Mouse (Mus musculus) lung, embryonic 14.5 days (tissue): ENCODE measurements around the gene Cela3b. TPM values are rescaled to one million over a fixed set of nuclear protein-coding genes. Genes with fewer than 3 reads are reported as not detected.

Experiments
- ATAC-seq: fragments of 200-750 bp; cut with Nextera tagmentation; 2 replicates; pipeline ENCODE4 v1.8.0; 2017; ENCODE audit warnings: mild to moderate bottlenecking, moderate TSS enrichment, moderate library complexity; ENCODE audit not compliant: insufficient read depth
- DNase-seq: peaks from one replicate; pipeline ENCODE4 v3.0.0-alpha.2; 2015
- H3K27ac ChIP-seq: fragments of 300-500 bp; sonication (generic); 2 replicates; pipeline ENCODE4 v1.5.1; 2014; ENCODE audit warnings: low read depth, mild to moderate bottlenecking, moderate library complexity
- H3K27me3 ChIP-seq: fragments of 300-500 bp; sonication (generic); 2 replicates; pipeline ENCODE4 v1.6.1; 2014; ENCODE audit warnings: low read length, control low read depth; ENCODE audit not compliant: insufficient read depth
- H3K36me3 ChIP-seq: fragments of 300-500 bp; sonication (generic); 2 replicates; pipeline ENCODE4 v1.6.1; 2014; ENCODE audit warnings: control low read depth; ENCODE audit not compliant: insufficient read depth
- H3K4me1 ChIP-seq: fragments of 300-500 bp; sonication (generic); 2 replicates; pipeline ENCODE4 v1.6.1; 2014; ENCODE audit warnings: antibody characterized with exemption, control low read depth; ENCODE audit not compliant: insufficient read depth
- H3K4me2 ChIP-seq: fragments of 300-500 bp; sonication (generic); 2 replicates; pipeline ENCODE4 v1.6.1; 2014; ENCODE audit warnings: mild to moderate bottlenecking
- H3K4me3 ChIP-seq: fragments of 300-500 bp; sonication (generic); 2 replicates; pipeline ENCODE4 v1.5.1; 2014; ENCODE audit warnings: low read depth, low read length
- H3K9ac ChIP-seq: fragments of 300-500 bp; sonication (generic); 2 replicates; pipeline ENCODE4 v1.6.1; 2014
- H3K9me3 ChIP-seq: fragments of 300-500 bp; sonication (generic); 2 replicates; pipeline ENCODE4 v1.6.1; 2016; ENCODE audit warnings: low read depth, low read length, control low read depth
- CTCF ChIP-seq: IDR thresholded peaks from 2 replicates; pipeline ENCODE4 v1.5.1; 2016; ENCODE audit warnings: antibody characterized with exemption, low read depth
- WGBS: fragments of 180-500 bp; shearing (Covaris S2); extraction: QIAGEN DNeasy Blood & Tissue Kit; methylation state at CpG from one replicate; pipeline ENCODE4 v1.1.7; 2014; 5-methylcytosine and 5-hydroxymethylcytosine counted together
- polyA plus RNA-seq: library from polyadenylated mRNA; unstranded; fragments of >200 nt; fragmentation: Nextera tagmentation; extraction: Ambion mirVana; gene quantifications from 2 replicates; pipeline ENCODE4 v1.2.1, GENCODE M21; 2014

The Cela3b gene
- polyA plus RNA-seq, 1 experiment from 2014 or later = not detected

DNA sequence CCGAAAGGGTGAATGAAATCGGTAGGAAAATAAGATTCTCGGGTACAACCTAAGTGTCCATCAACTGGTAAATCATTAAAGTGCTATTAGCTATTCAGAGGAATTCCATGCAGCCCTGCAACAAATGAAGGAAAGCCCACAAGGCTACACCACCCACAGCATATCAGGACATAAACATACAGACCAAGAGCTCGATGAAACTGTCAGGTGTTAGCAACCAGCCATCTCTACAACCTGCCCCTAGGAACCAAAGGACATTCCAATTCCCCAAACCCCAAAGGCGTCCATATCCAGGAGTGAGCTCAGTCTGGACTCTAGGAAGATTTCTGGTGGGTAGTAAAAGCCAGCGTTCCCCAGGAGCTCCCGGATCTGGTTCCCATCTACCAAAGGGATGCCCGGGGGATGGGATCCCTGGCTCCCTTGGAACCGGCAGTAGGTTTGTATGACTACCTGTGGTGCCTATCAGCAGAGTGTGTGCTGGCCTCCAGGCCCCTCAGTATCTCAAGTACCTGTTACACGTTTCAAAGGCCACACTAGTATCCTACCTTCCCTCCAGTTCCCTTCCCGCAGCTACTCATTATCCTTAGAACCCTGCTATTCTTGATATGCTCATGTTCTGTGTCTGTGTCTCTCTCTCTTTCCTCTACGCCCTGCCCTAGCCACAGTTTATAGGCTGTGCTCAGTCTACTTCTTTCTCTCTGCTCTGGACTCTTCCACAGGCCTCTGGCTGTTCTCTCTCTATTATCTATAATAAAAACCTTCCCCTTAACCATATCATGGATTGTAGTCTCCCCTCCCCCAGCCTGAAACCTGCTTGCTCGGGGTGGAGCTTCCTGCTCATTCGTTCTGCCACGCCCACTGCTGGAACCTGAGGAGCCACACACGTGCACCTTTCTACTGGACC is 49.4 kb downstream of the Cela3b start:
- H3K9ac ChIP-seq = no peak overlapping the region
- no peak overlapping the region for H3K4me3 ChIP-seq
- H3K27ac ChIP-seq = no peak overlapping the region
- no peaks in the 10 kb centered on the region for H3K9me3 ChIP-seq
- WGBS = 31% methylated on average over 14 of the region's 16 CpGs
- no peak for ATAC-seq
- H3K36me3 ChIP-seq = no peaks in the 10 kb centered on the region
- no peak for TF ChIP-seq CTCF
- H3K4me2 ChIP-seq = peak overlapping the region; percentile 37
- peaks cover 2% of the 10 kb centered on the region; the same call in 1 of the 2 replicates for H3K4me1 ChIP-seq
- no peak for DNase-seq
- H3K27me3 ChIP-seq = no peaks in the 10 kb centered on the region

DNA sequence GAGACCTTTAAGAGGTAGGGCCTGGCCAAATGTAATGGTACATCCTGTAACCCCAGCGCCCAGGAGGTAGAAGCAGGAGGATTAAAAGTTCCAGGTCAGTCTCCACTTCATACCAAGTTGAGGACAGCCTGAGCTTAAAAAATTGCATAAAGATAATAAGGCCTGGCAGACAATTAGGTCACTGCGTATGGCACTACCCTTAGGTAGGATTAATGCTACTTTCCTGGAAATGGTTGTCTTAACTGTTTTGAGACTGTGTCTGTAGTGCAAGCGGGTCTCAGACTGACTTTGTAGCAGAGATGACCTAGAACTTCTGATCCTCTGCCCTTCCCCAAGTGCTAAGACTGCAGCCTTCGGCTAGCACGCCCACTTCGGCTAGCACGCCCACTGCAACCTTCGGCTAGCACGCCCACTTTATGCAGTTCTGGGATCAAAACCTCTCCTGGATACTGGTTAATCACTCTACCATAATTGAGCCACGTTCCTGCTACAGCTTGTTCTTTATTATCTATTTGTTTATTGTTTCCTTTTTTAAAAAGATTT is 50.6 kb downstream of the Cela3b start:
- no peak overlapping the region for H3K4me3 ChIP-seq
- no peak for DNase-seq

DNA sequence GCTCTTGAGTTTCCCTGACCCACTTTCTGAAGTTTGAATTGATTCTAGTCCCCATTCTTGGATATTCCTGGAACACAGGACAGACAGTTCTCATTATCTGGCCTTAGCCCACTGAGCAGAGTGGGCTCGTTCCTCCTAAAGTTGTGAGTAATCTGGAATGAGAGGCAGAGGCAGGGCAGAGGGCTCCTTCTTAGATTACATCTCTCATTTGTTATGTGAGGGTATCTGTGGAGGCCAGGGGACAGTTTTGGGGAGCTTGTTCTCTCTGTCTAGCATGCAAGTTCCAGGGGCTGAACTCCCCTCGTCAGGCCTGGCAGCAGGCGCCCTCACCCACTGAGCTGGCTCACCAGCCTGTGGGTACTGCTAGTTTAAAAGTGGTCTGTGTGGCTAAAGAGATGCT is 51.3 kb downstream of the Cela3b start:
- Histone ChIP-seq H3K4me3 (no peak overlapping the region), H3K9ac (no peak overlapping the region), H3K27me3 (no peaks in the 10 kb centered on the region), H3K36me3 (no peaks in the 10 kb centered on the region), H3K9me3 (no peaks in the 10 kb centered on the region), H3K27ac (no peak overlapping the region), H3K4me2 (no peak overlapping the region), H3K4me1 (peaks cover 2% of the 10 kb centered on the region; the same call in 1 of the 2 replicates)
- WGBS = 83% methylated on average over 3 of the region's 3 CpGs
- no peak for DNase-seq
- ATAC-seq = no peak
- no peak for TF ChIP-seq CTCF

More for the DNA sequence above, 50.6 kb downstream of the Cela3b start:
- Histone ChIP-seq H3K36me3 (no peaks in the 10 kb centered on the region), H3K9me3 (no peaks in the 10 kb centered on the region), H3K4me2 (no peak overlapping the region), H3K27ac (no peak overlapping the region), H3K27me3 (no peaks in the 10 kb centered on the region), H3K4me1 (peaks cover 2% of the 10 kb centered on the region; the same call in 1 of the 2 replicates), H3K9ac (no peak overlapping the region)
- ATAC-seq = no peak
- 88% methylated on average over 10 of the region's 10 CpGs for WGBS
- no peak for TF ChIP-seq CTCF

DNA sequence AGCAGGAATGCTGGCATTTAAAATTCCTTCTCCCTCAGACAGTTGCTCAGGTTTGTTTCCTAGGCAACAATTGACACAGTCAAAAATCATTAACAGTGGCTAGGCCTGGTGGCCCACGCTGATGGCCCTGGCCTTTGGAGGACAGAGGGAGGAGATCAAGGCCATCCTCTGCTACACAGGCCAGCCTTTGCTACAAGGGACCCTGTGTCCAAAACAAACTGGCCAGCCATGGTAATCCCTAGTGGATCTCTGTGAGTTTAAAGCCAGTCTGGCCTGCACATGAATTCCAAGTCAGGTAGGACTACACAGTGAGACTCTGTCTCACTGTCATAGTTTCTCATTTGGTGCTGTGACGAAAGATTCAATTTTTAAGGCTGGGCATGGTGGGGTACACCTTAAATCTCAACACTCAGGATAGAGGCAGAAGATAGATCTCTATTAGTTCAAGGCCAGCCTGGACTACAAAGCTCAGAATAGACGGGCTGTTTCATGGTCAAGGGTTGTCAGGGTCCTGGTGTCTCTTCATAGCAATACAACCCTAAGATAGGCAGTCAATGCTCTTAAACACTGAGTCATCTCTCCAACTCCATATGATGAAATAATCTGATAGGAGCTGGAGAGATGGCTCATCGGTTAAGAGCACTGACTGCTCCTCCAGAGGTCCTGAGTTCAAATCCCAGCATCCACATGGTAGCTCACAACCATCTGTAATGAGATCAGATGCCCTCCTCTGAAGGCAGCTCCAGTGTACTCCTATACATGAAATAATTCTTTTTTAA is 52.6 kb downstream of the Cela3b start:
- no peak overlapping the region for H3K27ac ChIP-seq
- ATAC-seq (no peak), DNase-seq (no peak)
- no peaks in the 10 kb centered on the region for H3K27me3 ChIP-seq
- 74% methylated on average over 4 of the region's 4 CpGs for WGBS
- no peak overlapping the region for H3K4me3 ChIP-seq
- H3K4me1 ChIP-seq = peaks cover 2% of the 10 kb centered on the region; the same call in 1 of the 2 replicates
- no peak overlapping the region for H3K4me2 ChIP-seq
- TF ChIP-seq CTCF = no peak
- no peaks in the 10 kb centered on the region for H3K9me3 ChIP-seq
- H3K36me3 ChIP-seq = no peaks in the 10 kb centered on the region
- H3K9ac ChIP-seq = no peak overlapping the region

DNA sequence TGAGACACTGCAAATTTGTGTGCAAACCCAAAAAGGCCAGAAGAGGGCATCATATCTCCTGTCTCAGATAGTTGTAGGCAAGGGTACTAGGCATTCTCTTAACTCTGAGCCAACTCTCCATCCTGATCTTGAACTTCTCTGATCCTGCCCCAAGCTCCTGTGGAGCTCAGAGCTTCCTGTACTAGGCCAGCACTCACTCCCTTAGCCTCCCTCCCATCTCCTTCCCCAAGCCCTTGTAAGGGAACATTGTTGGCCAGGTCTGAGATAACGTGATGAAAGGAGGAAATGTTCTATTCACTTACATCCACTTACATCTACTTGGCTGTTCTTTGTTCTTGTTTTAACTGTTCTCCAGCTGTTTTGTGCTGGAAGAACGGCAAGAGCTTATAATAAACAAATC is 53.6 kb downstream of the Cela3b start:
- Histone ChIP-seq H3K4me2 (no peak overlapping the region), H3K4me1 (peaks cover 2% of the 10 kb centered on the region; the same call in 1 of the 2 replicates), H3K36me3 (no peaks in the 10 kb centered on the region), H3K4me3 (no peak overlapping the region), H3K9ac (no peak overlapping the region), H3K27me3 (no peaks in the 10 kb centered on the region), H3K27ac (no peak overlapping the region), H3K9me3 (no peaks in the 10 kb centered on the region)
- TF ChIP-seq CTCF = peak; percentile 15; the same call in 1 of the 2 replicates
- 36% methylated on average over 2 of the region's 2 CpGs for WGBS
- ATAC-seq (no peak), DNase-seq (no peak)

DNA sequence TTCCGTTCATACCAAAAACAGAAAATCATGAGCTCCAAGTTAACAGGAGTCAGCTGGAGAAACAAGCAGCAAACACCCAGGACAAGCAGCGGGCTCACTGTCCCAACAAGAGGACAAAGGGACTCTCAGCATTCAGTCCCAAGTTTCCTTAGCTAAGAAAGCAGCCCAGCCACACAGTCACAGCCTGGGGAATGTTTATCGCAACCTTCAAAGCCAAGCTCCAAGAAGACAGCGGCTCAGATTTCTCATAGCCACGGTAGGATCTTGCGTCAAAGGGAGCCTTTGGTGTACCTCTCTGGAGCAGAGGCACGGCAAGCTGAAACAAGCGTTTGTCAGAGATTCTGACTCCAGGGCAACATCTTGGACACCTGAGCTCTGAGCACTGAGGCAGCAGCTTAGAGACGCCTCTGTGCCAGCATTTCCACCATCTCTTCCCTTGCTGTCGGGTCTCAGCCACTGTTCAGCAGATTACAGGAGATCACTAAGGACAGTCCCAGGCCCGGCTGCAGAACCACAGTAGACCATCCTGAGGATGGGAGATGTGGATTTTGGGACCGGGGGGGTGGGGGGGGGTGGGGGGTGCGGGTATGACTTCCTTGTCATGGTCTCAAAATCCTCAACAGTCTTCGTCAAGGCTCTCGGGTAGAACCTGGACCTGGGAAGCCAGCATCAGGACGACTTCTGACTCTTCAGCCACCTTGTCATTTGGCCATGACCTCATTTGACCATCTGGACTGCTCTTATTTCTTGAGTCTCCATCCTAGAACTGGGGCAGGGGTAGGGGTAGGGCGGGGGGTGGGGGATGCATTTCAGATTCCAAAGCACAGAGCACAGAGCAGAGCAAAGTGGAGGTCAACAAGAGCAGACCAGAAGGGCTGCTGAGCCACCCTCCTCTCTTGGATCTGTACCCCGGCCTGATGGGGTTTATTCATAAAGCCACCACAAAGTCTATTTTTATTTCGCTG is 54.7 kb downstream of the Cela3b start:
- DNase-seq = peak; percentile 72
- peak; percentile 36; the same call in 1 of the 2 replicates for ATAC-seq
- no peak for TF ChIP-seq CTCF
- peak overlapping the region; percentile 27; the same call in 1 of the 2 replicates for H3K4me2 ChIP-seq
- H3K36me3 ChIP-seq = no peaks in the 10 kb centered on the region
- H3K4me3 ChIP-seq = no peak overlapping the region
- no peaks in the 10 kb centered on the region for H3K9me3 ChIP-seq
- 30% methylated on average over 19 of the region's 19 CpGs for WGBS
- H3K27me3 ChIP-seq = no peaks in the 10 kb centered on the region
- H3K9ac ChIP-seq = peak overlapping the region; percentile 34; the same call in 1 of the 2 replicates
- H3K4me1 ChIP-seq = no peaks in the 10 kb centered on the region
- H3K27ac ChIP-seq = peak overlapping the region; percentile 60; the same call in 1 of the 2 replicates
